ENCODE assay signal across 8 mouse cellular contexts in genomic region chr9:89086746-89087145, GRCm38 (mm10). TPM values are rescaled to one million over a fixed set of nuclear protein-coding genes. Genes with fewer than 3 reads are reported as not detected.
"Had no signal": no experiment of that assay in that cellular context is flagged by ENCODE, and none has a peak within 500 bp of the region (broad histone marks: within the 10 kb centered on the region; RNA-seq: fewer than 3 reads in every experiment).

No protein-coding gene starts in this region.

RNA-seq across cellular contexts. Expression of gene Trim43b, which starts 5.9 kb away (rescaled TPM):
- total RNA-seq: common myeloid progenitor, adult 5-6 weeks; forebrain, postnatal 0 days; gastrocnemius, adult 18-20 months; gastrocnemius, adult 8-10 months; gastrocnemius, postnatal 10 days; gastrocnemius, postnatal 25 days; gastrocnemius, postnatal 36 days; granulocyte monocyte progenitor cell, adult 5-6 weeks had no signal
